21 mouse cellular contexts compared by ENCODE assay signal in the genomic region with DNA sequence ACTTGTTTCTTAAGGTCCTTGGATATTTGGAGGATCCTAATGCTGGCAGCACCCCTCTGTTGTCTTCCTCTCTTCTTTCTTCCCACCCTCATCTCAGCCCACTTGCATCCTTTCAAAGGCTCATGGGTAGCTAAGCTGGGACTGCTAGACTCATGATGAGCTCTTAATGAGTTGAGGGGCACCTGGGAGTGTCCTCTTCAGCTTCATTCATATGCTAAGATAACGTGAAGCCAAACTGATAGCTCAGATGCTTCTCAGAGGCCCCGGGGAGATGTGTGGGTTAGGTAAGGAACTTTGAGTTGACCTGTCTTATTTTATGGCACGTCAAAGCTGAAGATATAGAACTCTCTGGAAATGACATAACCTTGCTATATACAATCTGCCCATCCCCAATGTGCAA.
DNase-seq lines count a peak whose midpoint lies in the region; TF ChIP-seq lines count a peak whose summit lies in the region.
"Had no signal": no experiment of that assay in that cellular context is flagged by ENCODE, and none has a peak within 500 bp of the region (broad histone marks: within the 10 kb centered on the region; RNA-seq: fewer than 3 reads in every experiment).

No protein-coding gene starts in this region.

- no peak for TF ChIP-seq CTCF in gastrocnemius, adult 2 months (IDR thresholded peaks at IDR 0.05)

- no peak overlapping the region for H3K27ac ChIP-seq in gastrocnemius, adult 2 months

- peak; percentile 55 for DNase-seq in ES-CJ7 (ENCODE audit: low read depth, low spot score)
- peak; percentile 30 for DNase-seq in R1 (ENCODE audit: low read depth, low spot score)
- peak; percentile 26 for DNase-seq in WW6 (ENCODE audit: low read depth, low spot score)
- DNase-seq in ZHBTc4 (ENCODE audit: low read depth, low spot score): peak; percentile 69
- no peak for DNase-seq in lung, postnatal 14 days
- DNase-seq in cerebellum, postnatal 4 days (ENCODE audit: low spot score in 2 of 2): no peak
- no peak for DNase-seq in lung, postnatal 25 days (ENCODE audit: low spot score)
- no peak for DNase-seq in gastrocnemius, adult 2 months
- DNase-seq: adrenal gland, adult 2 months; adrenal gland, adult 8-10 months; adrenal gland, postnatal 10 days; adrenal gland, postnatal 14 days; adrenal gland, postnatal 25 days; adrenal gland, postnatal 36 days; B cell, adult 2 months; cerebellum, adult 11 months; cerebellum, adult 11-12 months; cerebellum, adult 18-20 months; cerebellum, adult 2 months; cerebellum, adult 8-10 months; cerebellum, adult 9-10 months had no signal

- no peak overlapping the region for H3K4me3 ChIP-seq in gastrocnemius, adult 2 months

- intact Hi-C loops in gastrocnemius, adult 2 months (cut with DNase I): no loop called here

Comparison
In these comparisons a context has a peak if more than half of its experiments do, and no peak if none do; other contexts are left out.
1. DNase-seq: peak in ES-CJ7 (single experiment), R1 (single experiment), WW6 (single experiment) and ZHBTc4 (single experiment); none in lung, postnatal 14 days (single experiment), cerebellum, postnatal 4 days (0 of 2), lung, postnatal 25 days (single experiment) and gastrocnemius, adult 2 months (single experiment).